Mouse (Mus musculus) liver, embryonic 14.5 days (tissue): ENCODE data around the gene Gm21731.
"Not testable (repeated sequence)": the region's sequence is repeated elsewhere in the genome, so short reads cannot be mapped to it uniquely, and the experiment has no call there.

Source experiments
- CTCF ChIP-seq: IDR thresholded peaks from 2 replicates; pipeline ENCODE4 v1.5.1; 2016; ENCODE audit warnings: antibody characterized with exemption, low read depth, control low read depth
- EP300 ChIP-seq: IDR thresholded peaks from 2 replicates; pipeline ENCODE4 v1.6.1; 2016; ENCODE audit warnings: antibody characterized with exemption, low read depth

DNA sequence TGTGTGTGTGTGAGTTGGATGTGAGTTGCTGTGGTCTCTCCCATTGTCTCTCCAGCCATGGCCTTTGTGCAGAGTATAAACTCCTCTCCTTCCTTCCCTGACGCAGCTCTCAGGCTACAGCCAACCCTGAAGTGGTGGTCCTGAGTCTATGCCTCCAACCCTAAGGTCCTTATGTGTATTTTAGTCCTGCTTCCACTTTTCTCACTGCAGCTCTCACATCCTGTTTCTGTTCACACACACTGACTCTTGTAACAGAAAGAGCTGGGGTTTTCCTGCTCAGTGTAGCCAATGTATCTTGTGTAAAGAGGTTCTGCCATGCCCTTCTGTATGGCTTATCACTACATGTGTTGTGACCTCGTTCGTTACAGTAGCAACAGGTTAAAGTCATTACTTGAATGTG is 20.8 kb downstream of the Gm21731 start:
- TF ChIP-seq CTCF, EP300: not testable (repeated sequence)
